Mouse (Mus musculus) gastrocnemius, postnatal 36 days (tissue): Measurements from ENCODE around the gene Knstrn. TPM values are rescaled to one million over a fixed set of nuclear protein-coding genes. Genes with fewer than 3 reads are reported as not detected.

Experiments
- DNase-seq, 2 experiments: peaks; one replicate each; pipeline ENCODE4 v3.0.0; 2022
- intact Hi-C: fragments of 180-260 bp; cut with DNase I; formaldehyde crosslinking; loops from one replicate; pipeline ENCODE4 v1.15.1; 2025
- total RNA-seq, 2 experiments: library from RNA; stranded (reverse); gene quantifications; 2 replicates each; pipeline ENCODE4 v1.2.3; 2021

Knstrn gene
- total RNA-seq, 2 experiments from 2014 or later, result 0.94 to 1.6 TPM

GRCm38 (mm10) chr2:118789501-118789900 is 24.3 kb upstream of the Knstrn start:
- intact Hi-C loops, result no loop called here
- peak in 1 of 2 experiments; percentile 45 for DNase-seq

- intact Hi-C loops, result loop anchor here (5.0 kb wide), 1 partner anchor 92 kb away; no protein-coding TSS in a partner anchor
- no peak for DNase-seq
These were observed 23.6 kb upstream of the Knstrn start for GRCm38 (mm10) chr2:118790221-118790550.

- peak; percentile 51 to 54 for DNase-seq
- intact Hi-C loops, result loop anchor here (5.0 kb wide), 1 partner anchor 91 kb away; no protein-coding TSS in a partner anchor
These were observed 23.0 kb upstream of the Knstrn start for GRCm38 (mm10) chr2:118790551-118791525.

GRCm38 (mm10) chr2:118791591-118792258 is 22.1 kb upstream of the Knstrn start:
- intact Hi-C loops, result loop anchor here (5.0 kb wide), 1 partner anchor 91 kb away; no protein-coding TSS in a partner anchor

DNA sequence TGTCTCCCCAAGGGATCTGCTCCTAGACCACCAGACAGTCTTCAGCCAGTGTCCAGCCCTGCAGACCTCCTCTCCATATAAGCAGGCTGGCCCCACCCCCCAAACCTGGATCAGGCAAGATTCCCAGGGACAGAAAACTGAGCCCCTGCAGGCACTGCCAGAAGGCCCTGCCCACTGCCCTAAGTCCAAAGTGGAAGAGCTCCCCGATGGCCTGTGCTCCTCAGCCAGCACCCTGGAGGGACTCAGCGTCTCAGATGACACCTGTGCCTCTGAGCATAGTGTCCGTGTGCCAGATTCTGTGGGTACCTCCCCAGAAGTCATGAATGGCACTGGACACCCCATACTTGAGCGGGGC is 21.6 kb upstream of the Knstrn start:
- DNase-seq, result no peak
- intact Hi-C loops, result loop anchor here (5.0 kb wide), 1 partner anchor 90 kb away; no protein-coding TSS in a partner anchor

More at GRCm38 (mm10) chr2:118791591-118792258, 22.1 kb upstream of the Knstrn start:
- no peak for DNase-seq

DNA sequence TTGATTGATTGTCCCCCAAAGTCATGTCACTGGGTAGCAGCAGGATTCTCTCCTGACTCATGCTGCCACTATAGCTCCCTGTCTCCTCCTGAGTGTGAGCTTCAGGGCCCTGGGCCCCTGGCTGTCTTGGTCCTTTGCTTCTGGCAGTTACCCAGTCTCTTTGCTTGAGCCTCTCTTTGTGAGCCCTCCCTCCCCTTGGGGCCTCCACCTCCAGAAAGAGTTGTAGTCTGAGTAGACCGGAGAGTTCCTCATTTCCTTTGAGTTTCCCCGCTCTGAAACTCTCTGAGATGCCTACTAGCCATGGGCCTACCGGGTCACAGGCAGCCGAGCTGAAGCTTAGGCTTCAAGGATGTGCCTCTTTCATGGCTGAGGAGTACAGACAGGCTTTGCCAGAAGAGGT is 20.2 kb upstream of the Knstrn start:
- no peak for DNase-seq
- intact Hi-C loops, result loop anchor here (5.0 kb wide), 1 partner anchor 89 kb away; no protein-coding TSS in a partner anchor

- no peak for DNase-seq
- intact Hi-C loops, result no loop called here
These were observed 11.2 kb upstream of the Knstrn start for GRCm38 (mm10) chr2:118802542-118803118.

DNA sequence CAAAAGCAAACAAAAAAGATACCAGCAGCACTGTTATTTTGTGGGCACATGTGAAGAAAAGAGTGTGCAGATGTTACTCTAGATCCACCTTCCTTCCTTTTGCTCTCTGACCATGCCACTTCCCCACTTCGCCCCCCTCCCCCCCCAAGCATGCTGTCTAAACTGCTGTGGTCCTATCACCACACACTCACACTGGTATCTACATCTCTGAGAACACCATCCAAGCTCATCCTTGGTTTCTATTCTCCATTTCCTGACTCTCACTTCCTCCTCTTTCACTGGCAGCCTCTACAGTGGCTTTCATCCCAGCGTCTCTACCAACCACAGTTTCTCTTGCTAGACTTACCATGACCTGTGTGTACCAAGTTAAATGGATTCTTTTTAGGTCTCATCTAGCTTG is 9.3 kb upstream of the Knstrn start:
- no peak for DNase-seq
- intact Hi-C loops, result no loop called here

DNA sequence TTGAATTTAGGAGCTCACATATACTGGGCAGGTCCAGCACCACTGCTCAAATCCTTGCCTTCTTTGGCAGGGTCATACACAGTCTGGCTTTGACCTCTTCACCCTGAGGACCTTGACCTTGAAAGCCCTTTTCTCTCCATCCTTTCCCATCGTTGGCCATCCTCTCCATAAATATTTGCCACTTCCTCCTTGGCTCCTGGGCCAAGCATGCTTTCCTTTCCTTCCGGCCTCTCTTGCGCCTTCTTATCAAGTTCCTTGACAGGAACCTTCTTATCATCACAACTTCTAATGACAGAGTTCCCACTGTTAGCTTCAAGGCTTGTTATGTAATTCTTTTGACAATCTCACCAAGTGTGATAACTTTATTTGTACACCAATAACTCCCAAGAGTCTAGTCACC is 8.7 kb upstream of the Knstrn start:
- intact Hi-C loops, result no loop called here
- DNase-seq, result no peak

DNA sequence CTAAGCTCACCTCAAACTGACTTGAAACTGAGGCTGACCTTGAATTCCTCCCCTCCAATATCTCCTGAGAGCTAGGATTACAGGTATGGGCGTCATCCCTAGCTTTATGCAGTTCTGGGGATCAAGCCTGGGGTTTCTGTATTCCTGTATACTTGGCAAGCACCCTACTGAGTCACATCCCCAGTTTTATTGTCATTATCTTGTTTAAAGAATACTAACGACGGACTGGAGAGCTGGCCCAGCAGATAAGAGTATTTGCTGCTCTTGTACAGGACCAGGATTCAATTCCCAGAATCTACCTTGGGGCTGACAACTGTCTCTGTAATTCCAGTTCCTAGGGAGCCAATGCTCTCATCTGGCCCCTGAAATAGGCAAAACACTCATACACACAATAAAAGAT is 8.0 kb upstream of the Knstrn start:
- intact Hi-C loops, result no loop called here
- no peak for DNase-seq

DNA sequence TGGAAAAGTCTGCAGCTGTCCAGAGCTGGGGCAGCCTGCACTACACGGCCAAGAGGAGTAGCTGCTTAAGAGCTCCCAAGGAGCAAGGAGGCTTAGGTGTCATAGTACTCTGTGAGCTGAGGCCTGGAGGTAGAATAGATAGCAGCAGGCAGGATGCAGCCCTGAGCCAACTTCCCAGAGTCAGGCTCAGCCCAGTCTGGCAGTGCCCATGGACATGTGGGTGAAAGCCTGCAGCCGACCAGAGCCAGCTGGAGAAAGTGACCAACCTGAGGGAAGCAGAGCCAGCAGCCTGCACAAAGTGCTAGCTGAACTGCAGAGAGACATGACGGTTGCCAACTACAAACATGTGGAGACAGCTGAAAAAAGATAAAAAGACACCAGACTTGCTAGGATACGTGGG is 6.9 kb upstream of the Knstrn start:
- DNase-seq, result peak; percentile 38 to 48
- intact Hi-C loops, result no loop called here

GRCm38 (mm10) chr2:118810861-118811260 is 2.9 kb upstream of the Knstrn start:
- no peak for DNase-seq
- intact Hi-C loops, result no loop called here

- no peak for DNase-seq
- intact Hi-C loops, result no loop called here
These were observed 1.1 kb upstream of the Knstrn start for GRCm38 (mm10) chr2:118812724-118813123.

DNA sequence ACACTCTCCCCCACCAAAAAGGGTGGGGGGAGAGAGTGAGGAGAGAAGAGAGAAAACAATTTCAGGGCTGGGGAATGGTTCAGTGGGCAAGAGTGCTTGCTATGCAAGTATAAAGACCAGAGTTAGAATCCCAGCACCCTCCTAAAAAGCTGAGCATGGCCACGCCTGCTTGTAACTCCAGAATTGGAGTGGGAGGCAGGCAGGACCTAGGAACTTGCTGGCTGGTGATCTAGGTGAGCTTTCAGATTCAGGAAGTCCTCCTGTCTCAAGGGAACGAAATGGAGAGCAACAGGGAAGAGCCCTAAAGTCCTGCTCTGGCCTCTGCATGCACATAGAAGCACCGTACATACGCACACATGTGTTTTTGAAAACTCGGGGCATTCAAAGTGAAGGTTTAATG is 9.0 kb downstream of the Knstrn start:
- no peak for DNase-seq
- intact Hi-C loops, result no loop called here

DNA sequence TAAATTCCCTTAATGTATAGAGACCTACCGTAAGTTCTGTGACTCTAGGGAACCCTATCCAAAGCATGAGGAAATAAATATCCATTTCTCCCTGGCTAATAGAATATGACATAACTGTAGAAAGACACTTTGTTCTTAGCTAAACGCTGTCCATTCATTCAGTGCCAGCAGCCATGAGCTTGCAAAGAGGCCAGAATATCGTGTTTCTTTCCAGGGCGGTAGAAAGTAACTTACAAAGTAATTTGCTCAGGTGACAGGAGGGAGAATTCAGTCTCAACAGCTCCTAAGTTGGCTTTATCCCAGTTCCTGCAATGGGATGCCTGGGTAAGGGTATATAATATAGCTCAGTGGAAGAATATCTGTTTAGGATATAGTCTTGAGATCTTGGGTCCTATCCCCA is 10.6 kb downstream of the Knstrn start:
- intact Hi-C loops, result no loop called here
- DNase-seq, result no peak

DNA sequence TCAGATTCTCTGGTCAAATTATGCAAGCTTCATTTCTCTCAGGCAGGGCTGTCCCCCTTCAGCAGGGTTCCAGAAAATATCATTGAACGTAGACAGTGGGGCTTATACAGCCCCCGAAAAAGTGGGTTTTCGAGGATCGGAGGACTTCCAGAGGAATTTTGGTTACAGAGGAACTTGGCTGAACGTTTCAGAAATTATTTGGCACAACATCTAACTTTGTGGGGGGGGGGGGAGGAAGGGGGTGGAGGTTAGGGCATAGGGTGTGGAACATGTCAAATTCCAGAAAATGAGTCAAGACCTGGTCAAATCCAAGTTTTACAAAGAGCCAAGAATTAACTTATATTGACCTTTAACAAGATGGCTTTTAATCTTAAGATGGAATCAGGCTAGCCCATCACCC is 15.3 kb downstream of the Knstrn start:
- DNase-seq, result no peak
- intact Hi-C loops, result no loop called here

DNA sequence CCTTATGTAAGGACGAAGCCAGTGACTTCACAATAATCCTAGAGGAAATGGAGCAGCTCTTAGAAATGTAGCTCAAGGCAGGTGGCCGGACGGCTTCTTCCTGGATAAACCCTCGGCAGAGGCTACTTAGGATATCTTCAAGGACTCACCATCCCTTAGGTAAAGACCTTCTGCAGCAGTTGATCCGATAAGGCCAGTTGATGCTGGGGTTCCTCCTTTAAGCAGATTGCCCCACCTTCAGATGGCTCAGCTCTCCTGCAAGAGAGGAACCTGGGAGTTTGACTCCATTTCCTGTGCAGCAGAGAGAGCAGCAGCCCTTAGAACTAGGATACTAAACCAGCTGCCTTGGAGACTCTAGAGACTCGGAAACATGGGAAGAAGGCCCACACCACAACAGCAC is 20.3 kb downstream of the Knstrn start:
- intact Hi-C loops, result no loop called here
- DNase-seq, result no peak

- no peak for DNase-seq
- intact Hi-C loops, result no loop called here
These were observed 21.3 kb downstream of the Knstrn start for GRCm38 (mm10) chr2:118835115-118835514.

- no peak for DNase-seq
- intact Hi-C loops, result no loop called here
These were observed 24.5 kb downstream of the Knstrn start for GRCm38 (mm10) chr2:118838330-118838729.

DNA sequence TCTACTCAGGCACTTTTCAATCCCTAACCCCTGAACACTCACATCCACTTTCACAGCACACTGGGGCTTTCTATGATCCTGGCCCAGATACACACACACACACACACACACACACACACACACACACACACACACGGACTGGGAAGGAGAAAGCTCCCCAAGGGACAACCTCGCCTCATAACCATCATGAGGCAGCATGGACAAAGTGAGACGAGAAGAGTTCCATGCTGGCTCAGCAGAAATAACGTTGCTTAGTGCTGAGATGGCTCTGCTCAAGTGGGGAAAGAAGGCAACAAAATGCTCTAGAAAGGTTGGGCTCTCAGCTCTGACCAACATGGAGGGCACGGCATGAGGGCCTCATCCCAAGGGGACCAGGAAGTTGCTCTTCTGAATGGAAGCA is 27.4 kb downstream of the Knstrn start:
- DNase-seq, result no peak

DNA sequence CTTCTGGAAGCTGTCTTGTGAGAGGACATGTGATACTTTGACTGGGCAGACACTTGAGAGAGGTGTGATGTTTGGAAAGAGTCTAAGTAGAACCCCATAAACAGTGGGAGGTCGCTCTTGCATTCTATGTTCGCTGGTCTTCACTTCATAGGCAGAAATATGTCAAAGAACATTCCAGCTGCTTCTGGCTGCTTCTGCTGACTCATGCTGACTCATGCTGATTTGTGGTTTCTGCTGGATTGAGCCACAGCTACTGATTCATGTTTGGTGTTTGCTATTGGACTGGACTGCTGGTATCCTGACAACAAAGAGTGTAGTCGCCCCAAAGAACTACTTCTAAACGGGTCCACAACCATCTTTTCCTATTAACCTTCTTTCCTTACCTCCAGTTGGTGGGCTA is 28.0 kb downstream of the Knstrn start:
- intact Hi-C loops, result no loop called here
- no peak for DNase-seq

More for the DNA sequence above, 27.4 kb downstream of the Knstrn start:
- intact Hi-C loops, result no loop called here
